Mouse (Mus musculus): ENCODE measurements around the gene Calml4. TPM values are rescaled to one million over a fixed set of nuclear protein-coding genes. Genes with fewer than 3 reads are reported as not detected.

Calml4 gene
- total RNA-seq, 1 experiment from 2014 or later: 6.6 TPM

DNA sequence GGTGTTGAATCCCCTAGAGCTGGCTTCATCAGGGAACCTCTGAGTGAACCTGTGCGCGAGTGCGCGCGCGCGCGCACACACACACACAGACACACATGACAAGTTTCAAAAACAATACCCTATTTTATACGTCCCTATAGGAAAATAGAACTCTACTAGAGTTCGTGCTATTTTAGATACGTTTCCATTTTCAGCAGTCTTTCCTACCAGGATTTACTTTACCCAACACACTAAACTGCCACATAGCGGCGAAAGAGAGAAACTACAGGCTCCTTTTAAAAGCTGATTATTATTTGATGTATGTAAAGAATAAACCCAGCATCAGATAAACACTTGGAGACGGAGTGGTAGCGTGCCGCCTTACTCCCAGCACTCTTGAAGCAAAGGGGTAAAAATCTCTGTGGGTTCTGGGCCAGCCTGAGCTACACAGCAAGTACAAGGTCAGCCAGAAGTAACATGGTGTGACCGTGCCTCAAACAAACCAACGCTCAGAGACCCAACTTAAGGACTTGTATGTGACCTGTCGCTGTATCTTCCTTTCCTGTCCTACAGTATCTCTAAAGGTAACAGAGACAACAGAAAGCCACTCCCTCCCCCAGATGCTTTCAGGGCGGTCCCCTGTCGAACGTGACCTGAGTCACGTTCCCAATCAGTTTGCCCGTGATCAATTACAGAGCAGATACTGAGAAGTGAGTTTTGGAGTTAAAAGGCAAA lies 29.8 kb upstream of the Calml4 start:
- peak; percentile 27 to 28; a peak in 1 of 4 replicates for ATAC-seq (replicated peaks in 1 of 2; ENCODE audit: insufficient read depth in 1 of 2, low FRiP score in 2 of 2, low TSS enrichment in 1 of 2, low read depth in 1 of 2, poor library complexity in 2 of 2, severe bottlenecking in 2 of 2)

DNA sequence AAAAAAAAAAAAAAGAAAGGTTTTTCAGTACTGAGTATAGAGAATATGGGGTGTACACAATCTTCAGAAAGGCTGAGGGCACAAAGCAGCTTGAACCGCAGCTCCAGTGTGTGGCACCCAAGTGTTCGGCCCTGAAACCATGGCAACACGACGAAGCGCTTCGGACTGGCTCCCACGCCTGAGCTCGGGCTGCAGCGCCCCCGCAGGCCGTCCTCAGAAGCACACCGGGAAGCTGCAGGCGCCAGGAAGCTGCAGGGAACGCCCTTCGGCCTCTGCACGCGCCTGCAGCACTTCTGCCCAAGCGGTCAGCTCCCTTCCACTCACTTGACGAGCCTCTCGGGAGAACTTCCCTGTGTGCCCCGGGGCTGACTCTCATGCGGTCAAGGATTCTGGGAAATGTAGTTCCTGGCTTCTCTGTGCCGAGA lies 29.2 kb upstream of the Calml4 start:
- ATAC-seq (replicated peaks in 1 of 2; ENCODE audit: insufficient read depth in 1 of 2, low FRiP score in 2 of 2, low TSS enrichment in 1 of 2, low read depth in 1 of 2, poor library complexity in 2 of 2, severe bottlenecking in 2 of 2): peak; percentile 97 to 98

DNA sequence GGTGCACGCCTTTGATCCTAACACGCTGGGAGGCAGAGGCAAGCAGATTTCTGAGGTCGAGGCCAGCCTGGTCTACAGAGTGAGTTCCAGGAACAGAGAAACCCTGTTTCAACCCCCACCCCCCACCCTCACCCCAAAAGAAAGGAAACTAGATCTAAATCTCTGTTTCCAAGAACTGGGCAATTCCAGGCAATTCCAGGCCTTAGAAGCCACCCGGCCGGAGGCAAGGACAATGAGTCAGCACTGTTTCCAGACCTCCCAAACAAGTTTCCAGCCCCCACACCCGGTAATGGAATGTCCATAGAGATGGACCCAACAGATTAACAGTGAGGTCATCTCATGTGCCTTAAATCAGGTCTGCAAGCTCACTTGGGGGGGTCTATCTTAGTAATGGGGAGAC lies 28.0 kb upstream of the Calml4 start:
- no peak for ATAC-seq (replicated peaks in 1 of 2; ENCODE audit: insufficient read depth in 1 of 2, low FRiP score in 2 of 2, low TSS enrichment in 1 of 2, low read depth in 1 of 2, poor library complexity in 2 of 2, severe bottlenecking in 2 of 2)

GRCm38 (mm10) chr9:62834906-62835305 lies 23.0 kb upstream of the Calml4 start:
- ATAC-seq (replicated peaks in 1 of 2; ENCODE audit: insufficient read depth in 1 of 2, low FRiP score in 2 of 2, low TSS enrichment in 1 of 2, low read depth in 1 of 2, poor library complexity in 2 of 2, severe bottlenecking in 2 of 2): no peak

DNA sequence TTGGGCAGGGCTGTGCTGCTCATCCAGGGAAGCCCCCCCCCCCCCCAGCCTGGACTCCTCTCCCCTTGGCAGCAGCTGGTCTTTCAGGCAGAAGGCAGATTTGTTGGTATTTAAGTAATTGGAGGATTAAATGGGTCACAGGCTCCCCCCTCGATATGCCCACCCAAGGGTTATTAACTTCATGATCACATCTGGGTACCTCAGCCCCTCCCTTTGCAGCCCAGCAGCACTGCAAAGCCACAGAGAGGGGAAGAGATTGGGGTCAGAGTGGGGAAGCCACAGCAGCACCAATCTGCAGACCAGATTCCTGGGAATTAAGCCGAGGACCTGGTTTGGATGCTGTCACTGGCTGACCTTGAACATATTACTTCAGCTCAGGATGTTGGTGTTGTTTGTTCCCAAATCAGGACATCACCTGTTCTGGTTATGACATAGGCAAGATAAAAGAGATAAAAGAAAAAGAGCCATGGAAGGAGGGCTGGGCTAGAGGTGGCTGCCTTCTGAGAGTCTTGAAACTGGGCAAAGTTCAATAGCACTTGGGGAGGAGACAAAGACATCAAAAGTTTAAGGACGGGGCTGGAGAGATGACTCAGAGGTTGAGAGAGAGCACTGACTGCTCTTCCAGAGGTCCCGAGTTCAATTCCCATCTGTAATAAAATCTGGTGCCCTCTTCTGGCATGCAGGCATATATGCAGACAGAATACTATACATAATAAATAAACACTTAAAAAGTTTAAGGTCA lies 22.0 kb upstream of the Calml4 start:
- no peak for ATAC-seq (replicated peaks in 1 of 2; ENCODE audit: insufficient read depth in 1 of 2, low FRiP score in 2 of 2, low TSS enrichment in 1 of 2, low read depth in 1 of 2, poor library complexity in 2 of 2, severe bottlenecking in 2 of 2)

- ATAC-seq (replicated peaks in 1 of 2; ENCODE audit: insufficient read depth in 1 of 2, low FRiP score in 2 of 2, low TSS enrichment in 1 of 2, low read depth in 1 of 2, poor library complexity in 2 of 2, severe bottlenecking in 2 of 2): no peak
These were observed 20.3 kb upstream of the Calml4 start for GRCm38 (mm10) chr9:62837611-62838010.

GRCm38 (mm10) chr9:62838146-62838505 lies 19.8 kb upstream of the Calml4 start:
- ATAC-seq (replicated peaks in 1 of 2; ENCODE audit: insufficient read depth in 1 of 2, low FRiP score in 2 of 2, low TSS enrichment in 1 of 2, low read depth in 1 of 2, poor library complexity in 2 of 2, severe bottlenecking in 2 of 2): peak in 1 of 2 experiments; percentile 12; a peak in 1 of 4 replicates

DNA sequence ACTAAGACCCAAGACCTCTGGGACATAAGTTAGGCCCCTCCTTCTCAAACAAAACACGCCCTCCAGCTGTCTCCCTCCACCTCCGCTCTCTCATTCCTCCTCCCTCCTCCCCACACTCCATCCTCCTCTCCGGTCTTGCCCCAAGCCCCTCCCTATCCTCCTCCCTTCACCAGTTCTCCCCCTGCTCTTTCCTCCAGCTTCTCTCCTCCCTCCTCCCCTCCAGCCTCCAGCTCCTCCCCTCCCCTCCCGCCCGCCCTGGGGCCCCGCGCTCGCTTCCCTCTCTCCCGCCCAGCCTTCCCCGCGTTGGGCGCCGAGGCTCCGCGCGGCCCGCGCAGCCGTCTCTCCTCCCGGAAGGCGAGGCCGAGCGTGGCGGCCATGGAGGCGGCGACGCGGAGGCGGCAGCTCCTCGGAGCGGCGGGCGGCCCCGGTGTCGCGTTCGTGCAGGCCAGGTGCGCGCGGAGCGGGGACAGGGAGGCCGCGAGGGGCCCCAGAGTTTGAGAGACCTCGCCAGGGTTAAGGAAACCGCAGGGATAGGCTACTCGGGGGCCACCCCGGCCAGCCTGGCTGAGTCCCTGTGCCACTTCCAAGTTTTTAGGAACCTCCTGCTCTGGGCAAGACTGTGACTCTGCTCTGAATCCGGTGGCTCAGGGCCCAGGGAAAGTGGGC lies 19.2 kb upstream of the Calml4 start, which contains the start of gene Cln6:
Cln6 (plus strand) TSS at position 280 of the 666 bp plus-strand sequence.
- peak; percentile 89 to 90 for ATAC-seq (replicated peaks in 1 of 2; ENCODE audit: insufficient read depth in 1 of 2, low FRiP score in 2 of 2, low TSS enrichment in 1 of 2, low read depth in 1 of 2, poor library complexity in 2 of 2, severe bottlenecking in 2 of 2)

GRCm38 (mm10) chr9:62839172-62839770 lies 18.6 kb upstream of the Calml4 start:
- 0 out of 4 replicates have a peak, but pooled peaks of 1 of the 2 experiments have one; percentile 5 for ATAC-seq (replicated peaks in 1 of 2; ENCODE audit: insufficient read depth in 1 of 2, low FRiP score in 2 of 2, low TSS enrichment in 1 of 2, low read depth in 1 of 2, poor library complexity in 2 of 2, severe bottlenecking in 2 of 2)

DNA sequence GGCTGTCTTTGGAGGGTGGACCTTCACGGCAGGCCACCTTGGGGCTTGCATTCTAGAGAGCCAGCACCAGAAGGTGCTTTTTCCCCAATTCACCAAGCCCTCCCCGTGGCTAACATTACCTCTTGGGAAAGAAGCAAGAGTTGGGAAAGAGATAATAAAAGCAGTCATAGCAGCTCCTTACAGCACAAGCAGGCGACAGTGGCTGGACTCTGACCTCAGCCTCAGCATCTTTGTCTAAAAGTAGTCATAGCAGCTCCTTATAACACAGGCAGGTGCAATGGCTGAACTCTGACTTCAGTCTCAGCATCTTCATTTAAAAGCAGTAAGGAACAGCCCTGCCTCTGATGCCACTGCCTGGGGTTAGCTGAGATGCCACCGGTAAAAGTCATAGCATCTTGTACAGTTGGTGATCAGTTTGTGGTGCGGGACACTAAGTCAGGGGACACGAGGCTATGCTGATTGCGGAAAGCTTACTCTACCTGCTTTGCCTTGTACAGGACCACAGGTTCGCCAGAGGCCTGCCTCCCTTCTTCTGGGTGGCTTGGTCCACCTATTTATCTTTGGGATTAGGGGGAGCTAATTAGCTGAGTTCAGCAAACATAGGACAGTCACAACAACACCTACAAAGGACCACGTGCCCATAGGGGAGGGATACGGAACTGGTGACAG lies 14.4 kb upstream of the Calml4 start:
- ATAC-seq (replicated peaks in 1 of 2; ENCODE audit: insufficient read depth in 1 of 2, low FRiP score in 2 of 2, low TSS enrichment in 1 of 2, low read depth in 1 of 2, poor library complexity in 2 of 2, severe bottlenecking in 2 of 2): no peak

DNA sequence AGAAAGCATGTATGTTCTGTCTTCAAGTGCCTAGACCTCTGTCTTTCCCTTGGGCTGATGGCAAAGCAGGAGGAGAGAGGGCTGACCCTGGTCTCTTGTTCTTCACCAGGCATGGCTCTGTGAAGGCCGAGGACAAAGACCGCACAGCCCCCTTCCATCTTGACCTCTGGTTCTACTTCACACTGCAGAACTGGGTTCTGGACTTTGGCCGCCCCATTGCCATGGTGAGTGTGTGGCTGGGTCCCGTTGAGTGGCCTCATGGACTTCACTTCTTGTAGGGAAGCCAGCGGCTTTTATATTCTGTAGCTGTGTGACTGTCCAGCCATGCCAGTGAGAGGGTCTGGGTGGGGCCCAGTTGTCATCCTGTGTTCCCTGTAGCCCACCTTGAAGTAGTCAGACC lies 13.4 kb upstream of the Calml4 start:
- ATAC-seq (replicated peaks in 1 of 2; ENCODE audit: insufficient read depth in 1 of 2, low FRiP score in 2 of 2, low TSS enrichment in 1 of 2, low read depth in 1 of 2, poor library complexity in 2 of 2, severe bottlenecking in 2 of 2): no peak

- ATAC-seq (replicated peaks in 1 of 2; ENCODE audit: insufficient read depth in 1 of 2, low FRiP score in 2 of 2, low TSS enrichment in 1 of 2, low read depth in 1 of 2, poor library complexity in 2 of 2, severe bottlenecking in 2 of 2): peak; percentile 86
These were observed 10.2 kb upstream of the Calml4 start for GRCm38 (mm10) chr9:62847694-62848093.

DNA sequence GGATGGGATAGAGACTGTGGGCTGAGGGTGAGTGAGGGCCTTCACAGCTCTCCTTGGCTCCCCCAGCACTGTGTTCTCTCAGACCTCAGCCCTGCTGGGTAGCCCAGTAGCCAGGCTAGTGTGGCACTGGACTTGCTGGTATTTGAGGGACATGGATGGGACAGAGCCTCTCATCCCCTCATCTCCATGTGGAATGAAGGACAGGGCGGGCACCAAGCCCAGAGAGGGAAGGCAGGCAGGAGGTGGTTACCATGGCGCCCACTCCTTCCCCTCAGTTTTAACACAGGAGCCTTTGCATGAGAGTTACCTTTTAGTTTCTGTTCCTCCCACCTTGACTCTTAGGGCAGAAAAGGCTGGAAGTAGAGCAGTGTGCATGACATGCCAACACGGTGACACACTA lies 9.2 kb upstream of the Calml4 start:
- no peak for ATAC-seq (replicated peaks in 1 of 2; ENCODE audit: insufficient read depth in 1 of 2, low FRiP score in 2 of 2, low TSS enrichment in 1 of 2, low read depth in 1 of 2, poor library complexity in 2 of 2, severe bottlenecking in 2 of 2)

- ATAC-seq (replicated peaks in 1 of 2; ENCODE audit: insufficient read depth in 1 of 2, low FRiP score in 2 of 2, low TSS enrichment in 1 of 2, low read depth in 1 of 2, poor library complexity in 2 of 2, severe bottlenecking in 2 of 2): no peak
These were observed 6.3 kb upstream of the Calml4 start for GRCm38 (mm10) chr9:62851571-62851970.

GRCm38 (mm10) chr9:62854483-62854882 lies 3.4 kb upstream of the Calml4 start:
- no peak for ATAC-seq (replicated peaks in 1 of 2; ENCODE audit: insufficient read depth in 1 of 2, low FRiP score in 2 of 2, low TSS enrichment in 1 of 2, low read depth in 1 of 2, poor library complexity in 2 of 2, severe bottlenecking in 2 of 2)

GRCm38 (mm10) chr9:62857216-62857615 lies 664 bp upstream of the Calml4 start:
- ATAC-seq (replicated peaks in 1 of 2; ENCODE audit: insufficient read depth in 1 of 2, low FRiP score in 2 of 2, low TSS enrichment in 1 of 2, low read depth in 1 of 2, poor library complexity in 2 of 2, severe bottlenecking in 2 of 2): no peak

DNA sequence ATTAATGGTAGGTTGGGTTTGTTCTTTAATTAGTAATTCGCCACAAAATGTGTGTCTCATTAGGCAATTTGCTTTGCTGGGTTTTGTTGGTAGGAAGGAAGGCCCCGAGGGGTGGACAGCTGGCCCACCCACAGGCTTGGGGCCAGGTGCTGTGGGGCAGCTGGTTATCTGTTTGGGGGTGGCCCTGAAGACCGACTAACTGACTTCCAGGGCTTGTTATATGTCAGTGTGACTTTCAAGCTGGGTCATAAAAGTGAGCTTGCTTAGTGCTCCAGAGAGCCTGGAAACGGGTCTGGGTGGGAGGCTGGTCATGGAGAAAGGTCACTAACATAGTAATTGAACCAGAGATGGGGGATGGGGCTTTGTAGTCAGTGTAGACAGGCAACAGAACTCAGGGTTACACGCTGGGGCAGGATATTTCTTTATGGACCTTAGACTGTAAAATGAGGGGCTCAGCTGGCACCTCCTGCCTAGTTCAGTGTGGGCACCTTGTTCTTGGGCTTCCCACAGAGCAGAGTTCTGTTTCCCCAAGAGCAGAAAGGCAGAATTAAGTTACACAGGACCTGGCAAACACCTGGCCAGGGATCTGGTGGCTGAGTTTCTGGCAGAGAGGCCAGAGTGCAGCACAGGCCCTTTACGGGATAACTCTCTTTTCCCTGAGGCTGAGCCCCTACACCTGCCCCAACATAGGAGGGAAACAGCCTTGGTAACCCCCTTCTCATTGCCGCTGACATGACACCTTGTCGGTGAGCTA lies 563 bp downstream of the Calml4 start:
- ATAC-seq (replicated peaks in 1 of 2; ENCODE audit: insufficient read depth in 1 of 2, low FRiP score in 2 of 2, low TSS enrichment in 1 of 2, low read depth in 1 of 2, poor library complexity in 2 of 2, severe bottlenecking in 2 of 2): no peak

Measured in hematopoietic stem cell, adult 5-6 weeks (primary cell).